Mouse (Mus musculus) megakaryocyte progenitor cell, adult 5-6 weeks (primary cell): Measurements from ENCODE around the gene Capn2. TPM values are rescaled to one million over a fixed set of nuclear protein-coding genes. Genes with fewer than 3 reads are reported as not detected.
A peak's percentile ranks its signal among the peaks of the same experiment; 100 is the strongest.

Experiments used
- ATAC-seq: replicated peaks from 2 replicates; pipeline ENCODE4 v1.8.0; 2016; ENCODE audit warnings: mild to moderate bottlenecking, moderate TSS enrichment, inconsistent platforms; ENCODE audit not compliant: poor library complexity
- total RNA-seq, 2 experiments: library from RNA; stranded (forward) in 1 of 2; stranded (reverse) in 1 of 2; fragments of 157-497, 149-512 nt in 1 of 2; fragments of 200-1000 nt in 1 of 2; gene quantifications; 2 replicates each; pipeline versions ENCODE4 v1.2.3 to v1.2.4; 2015 to 2017

The Capn2 gene
- total RNA-seq, 2 experiments from 2014 or later, result 4.1 to 8.7 TPM

GRCm38 (mm10) chr1:182503206-182503900 lies 14.1 kb downstream of the Capn2 start:
- ATAC-seq, result no peak

- no peak for ATAC-seq
These were observed 14.8 kb downstream of the Capn2 start for GRCm38 (mm10) chr1:182502491-182503050.

- ATAC-seq, result no peak
These were observed 15.5 kb downstream of the Capn2 start for GRCm38 (mm10) chr1:182501815-182502405.

- no peak for ATAC-seq
These were observed 16.6 kb downstream of the Capn2 start for GRCm38 (mm10) chr1:182500843-182501242.

GRCm38 (mm10) chr1:182500224-182500623 lies 17.2 kb downstream of the Capn2 start:
- ATAC-seq, result no peak

- no peak for ATAC-seq
These were observed 17.8 kb downstream of the Capn2 start for GRCm38 (mm10) chr1:182499443-182500089.

- ATAC-seq, result no peak
These were observed 19.7 kb downstream of the Capn2 start for GRCm38 (mm10) chr1:182497736-182498135.

GRCm38 (mm10) chr1:182496685-182497084 lies 20.7 kb downstream of the Capn2 start:
- ATAC-seq, result no peak

GRCm38 (mm10) chr1:182494285-182495145 lies 22.9 kb downstream of the Capn2 start:
- no peak for ATAC-seq

GRCm38 (mm10) chr1:182491839-182492238 lies 25.6 kb downstream of the Capn2 start:
- no peak for ATAC-seq

GRCm38 (mm10) chr1:182490568-182490967 lies 26.8 kb downstream of the Capn2 start:
- peak; percentile 51 for ATAC-seq

GRCm38 (mm10) chr1:182489803-182490452 lies 27.5 kb downstream of the Capn2 start:
- ATAC-seq, result peak; percentile 98

- ATAC-seq, result no peak
These were observed 28.9 kb downstream of the Capn2 start for GRCm38 (mm10) chr1:182488503-182488902.

GRCm38 (mm10) chr1:182483910-182484274 lies 33.5 kb downstream of the Capn2 start:
- no peak for ATAC-seq

- ATAC-seq, result no peak
These were observed 34.2 kb downstream of the Capn2 start for GRCm38 (mm10) chr1:182482991-182483909.

- ATAC-seq, result no peak
These were observed 35.6 kb downstream of the Capn2 start for GRCm38 (mm10) chr1:182481646-182482295.

- ATAC-seq, result no peak
These were observed 36.3 kb downstream of the Capn2 start for GRCm38 (mm10) chr1:182481138-182481537.

- ATAC-seq, result no peak
These were observed 38.5 kb downstream of the Capn2 start for GRCm38 (mm10) chr1:182478935-182479334.
